Mouse (Mus musculus) hindbrain, embryonic 14.5 days (tissue): ENCODE measurements around the gene Emd. TPM values are rescaled to one million over a fixed set of nuclear protein-coding genes. Genes with fewer than 3 reads are reported as not detected.

Experiments
- ATAC-seq: fragments of 200-750 bp; cut with Nextera tagmentation; 2 replicates; pipeline ENCODE4 v1.8.0; 2017; ENCODE audit warnings: moderate number of reproducible peaks, mild to moderate bottlenecking, moderate TSS enrichment, moderate library complexity; ENCODE audit not compliant: low FRiP score
- DNase-seq: peaks from one replicate; pipeline ENCODE4 v3.0.0-alpha.2; 2015; ENCODE audit warnings: low spot score
- H3K27ac ChIP-seq: fragments of 300-500 bp; sonication (generic); 2 replicates; pipeline ENCODE4 v1.5.1; 2014; ENCODE audit warnings: mild to moderate bottlenecking, moderate library complexity
- H3K27me3 ChIP-seq: fragments of 300-500 bp; sonication (generic); 2 replicates; pipeline ENCODE4 v1.6.1; 2014; ENCODE audit warnings: mild to moderate bottlenecking, low read length, mixed read lengths; ENCODE audit not compliant: control insufficient read depth, insufficient read depth
- H3K36me3 ChIP-seq: fragments of 300-500 bp; sonication (generic); replicated peaks from 2 replicates; pipeline ENCODE4 v1.6.1; 2014; ENCODE audit not compliant: control insufficient read depth, insufficient read depth
- H3K4me1 ChIP-seq: fragments of 300-500 bp; sonication (generic); replicated peaks from 2 replicates; pipeline ENCODE4 v1.6.1; 2014; ENCODE audit warnings: antibody characterized with exemption, low read length, mixed read lengths; ENCODE audit not compliant: control insufficient read depth, insufficient read depth
- H3K4me2 ChIP-seq: fragments of 300-500 bp; sonication (generic); replicated peaks from 2 replicates; pipeline ENCODE4 v1.6.1; 2014; ENCODE audit warnings: mild to moderate bottlenecking, moderate library complexity
- H3K4me3 ChIP-seq: fragments of 300-500 bp; sonication (generic); replicated peaks from 2 replicates; pipeline ENCODE4 v1.5.1; 2014; ENCODE audit warnings: mild to moderate bottlenecking, low read length
- H3K9ac ChIP-seq: fragments of 300-500 bp; sonication (generic); 2 replicates; pipeline ENCODE4 v1.6.1; 2014
- H3K9me3 ChIP-seq: fragments of 300-500 bp; sonication (generic); 2 replicates; pipeline ENCODE4 v1.6.1; 2016; ENCODE audit warnings: low read length; ENCODE audit not compliant: control insufficient read depth
- WGBS: fragments of 180-500 bp; shearing (Covaris S2); extraction: QIAGEN DNeasy Blood & Tissue Kit; methylation state at CpG from one replicate; pipeline ENCODE4 v1.1.7; 2014; 5-methylcytosine and 5-hydroxymethylcytosine counted together
- polyA plus RNA-seq: library from polyadenylated mRNA; unstranded; fragments of >200 nt; fragmentation: Nextera tagmentation; extraction: Ambion mirVana; gene quantifications from 2 replicates; pipeline ENCODE4 v1.2.1, GENCODE M21; 2014

Emd gene
- polyA plus RNA-seq, 1 experiment from 2014 or later: 17.0 TPM

DNA sequence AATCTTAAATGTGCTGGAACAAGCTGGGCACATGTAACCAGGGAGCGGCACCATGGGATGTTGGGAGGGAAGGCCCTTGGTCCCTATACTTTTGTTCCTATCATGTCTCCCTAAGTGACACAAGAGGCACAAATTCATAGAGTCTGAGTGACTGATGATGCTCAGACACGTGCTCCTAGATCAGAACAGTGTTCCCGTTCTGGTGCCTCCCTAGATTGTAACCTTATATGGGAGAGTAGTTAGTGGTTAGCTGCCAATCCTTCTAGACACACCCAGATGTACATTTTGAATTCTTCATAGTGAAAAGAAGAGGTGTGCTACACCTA, 15.2 kb downstream of the Emd start:
- H3K4me2 ChIP-seq: peak overlapping the region; percentile 55
- no peak for DNase-seq
- 33% methylated on average over 3 of the region's 3 CpGs for WGBS

DNA sequence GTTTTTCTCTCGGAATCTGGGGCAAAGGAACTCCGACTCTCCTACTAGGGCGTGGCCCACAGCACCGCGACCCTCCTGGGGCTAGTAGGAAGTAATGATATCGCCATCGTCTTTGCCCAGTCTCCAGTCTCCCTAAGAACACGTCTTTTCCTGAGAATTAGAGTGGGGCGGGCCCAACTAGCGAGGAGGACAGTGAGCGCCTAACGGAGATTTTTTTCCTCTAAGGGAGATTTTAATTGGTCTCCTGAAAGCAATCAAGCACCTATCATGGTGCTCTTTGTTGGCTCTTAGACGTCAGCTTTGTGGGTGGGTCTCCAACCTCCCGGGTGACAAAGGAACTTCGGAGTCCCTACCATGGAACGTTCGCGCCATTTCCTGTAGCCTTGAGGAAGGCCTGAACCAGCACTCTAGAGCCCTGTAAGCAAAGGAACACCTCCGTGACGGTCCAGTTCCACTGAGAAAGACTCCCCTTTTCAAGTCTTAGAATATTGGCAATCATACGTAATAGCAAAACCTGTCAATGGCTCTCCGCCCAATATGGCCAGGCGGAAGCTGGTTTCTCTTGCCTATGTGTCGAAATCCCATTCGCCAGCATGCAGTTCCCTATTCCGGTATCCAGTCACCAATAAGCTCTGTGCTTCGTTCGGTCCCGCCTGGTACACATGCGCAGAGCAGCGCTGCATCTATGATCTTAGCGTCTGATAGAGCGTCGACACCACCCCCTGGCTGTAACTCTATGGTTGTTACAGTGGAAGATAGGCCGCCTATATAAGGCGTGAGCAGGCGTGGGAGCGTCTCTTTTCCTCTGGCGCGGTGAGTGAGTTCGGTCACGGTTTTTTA, 15.8 kb downstream of the Emd start, which contains the start of gene Rpl10:
Gene Rpl10, plus strand, starts transcription at position 751 of the 840 bp plus-strand sequence.
- Histone ChIP-seq H3K27me3 (no peaks in the 10 kb centered on the region), H3K9ac (peak within 1 kb of the TSS; percentile 75), H3K4me1 (no peaks in the 10 kb centered on the region; the same call in 1 of the 2 replicates), H3K36me3 (peaks cover 16% of the 10 kb centered on the region), H3K4me2 (peak within 1 kb of the TSS; percentile 67), H3K4me3 (peak within 1 kb of the TSS; percentile 58), H3K9me3 (no peaks in the 10 kb centered on the region), H3K27ac (peak within 1 kb of the TSS; percentile 96)
- DNase-seq: peak; percentile 90
- WGBS: 17% methylated on average over 42 of the region's 42 CpGs
- peak; percentile 95 for ATAC-seq

More for the DNA sequence above, 15.2 kb downstream of the Emd start:
- Histone ChIP-seq H3K4me1 (no peaks in the 10 kb centered on the region; the same call in 1 of the 2 replicates), H3K9ac (peak overlapping the region; percentile 59), H3K36me3 (peaks cover 16% of the 10 kb centered on the region), H3K9me3 (no peaks in the 10 kb centered on the region), H3K27me3 (no peaks in the 10 kb centered on the region), H3K4me3 (peak overlapping the region; percentile 58), H3K27ac (peak overlapping the region; percentile 96)
- ATAC-seq: peak; percentile 17; the same call in 1 of the 2 replicates

DNA sequence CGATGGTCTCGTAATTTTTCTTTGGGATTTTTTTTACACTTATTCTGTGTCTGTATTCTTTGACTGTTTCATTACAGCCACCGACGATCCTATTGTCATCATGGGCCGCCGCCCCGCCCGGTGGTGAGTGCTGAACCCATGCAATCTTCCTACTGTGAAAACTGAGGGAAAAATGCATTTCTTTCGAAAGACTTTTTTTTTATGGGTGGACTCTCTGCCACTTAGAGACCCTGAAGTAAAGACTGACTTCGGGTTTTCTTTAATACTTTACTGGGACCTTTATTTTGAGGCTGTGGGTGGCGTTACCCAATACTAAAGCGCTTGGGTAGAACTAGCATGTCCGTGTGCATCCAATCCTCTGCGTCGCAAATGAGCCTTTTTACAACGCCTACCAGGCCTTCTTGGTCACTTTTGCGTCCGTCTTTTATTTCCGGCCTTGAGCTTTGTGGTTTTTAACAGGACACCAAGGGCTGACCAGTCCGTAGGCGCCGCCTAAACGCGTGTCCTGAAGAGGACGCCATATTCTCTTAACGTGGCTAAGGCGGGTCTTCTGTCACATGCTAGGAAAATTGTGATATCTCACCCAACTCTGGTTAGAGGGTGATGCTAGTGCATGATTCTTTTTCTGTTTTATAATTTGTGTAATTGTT, 16.5 kb downstream of the Emd start:
- Histone ChIP-seq H3K36me3 (peaks cover 16% of the 10 kb centered on the region), H3K4me3 (peak overlapping the region; percentile 58), H3K4me1 (no peaks in the 10 kb centered on the region; the same call in 1 of the 2 replicates), H3K27ac (peak overlapping the region; percentile 56), H3K4me2 (peak overlapping the region; percentile 67), H3K9me3 (no peaks in the 10 kb centered on the region), H3K9ac (peak overlapping the region; percentile 75), H3K27me3 (no peaks in the 10 kb centered on the region)
- no peak for DNase-seq
- 18% methylated on average over 27 of the region's 27 CpGs for WGBS
- no peak for ATAC-seq

DNA sequence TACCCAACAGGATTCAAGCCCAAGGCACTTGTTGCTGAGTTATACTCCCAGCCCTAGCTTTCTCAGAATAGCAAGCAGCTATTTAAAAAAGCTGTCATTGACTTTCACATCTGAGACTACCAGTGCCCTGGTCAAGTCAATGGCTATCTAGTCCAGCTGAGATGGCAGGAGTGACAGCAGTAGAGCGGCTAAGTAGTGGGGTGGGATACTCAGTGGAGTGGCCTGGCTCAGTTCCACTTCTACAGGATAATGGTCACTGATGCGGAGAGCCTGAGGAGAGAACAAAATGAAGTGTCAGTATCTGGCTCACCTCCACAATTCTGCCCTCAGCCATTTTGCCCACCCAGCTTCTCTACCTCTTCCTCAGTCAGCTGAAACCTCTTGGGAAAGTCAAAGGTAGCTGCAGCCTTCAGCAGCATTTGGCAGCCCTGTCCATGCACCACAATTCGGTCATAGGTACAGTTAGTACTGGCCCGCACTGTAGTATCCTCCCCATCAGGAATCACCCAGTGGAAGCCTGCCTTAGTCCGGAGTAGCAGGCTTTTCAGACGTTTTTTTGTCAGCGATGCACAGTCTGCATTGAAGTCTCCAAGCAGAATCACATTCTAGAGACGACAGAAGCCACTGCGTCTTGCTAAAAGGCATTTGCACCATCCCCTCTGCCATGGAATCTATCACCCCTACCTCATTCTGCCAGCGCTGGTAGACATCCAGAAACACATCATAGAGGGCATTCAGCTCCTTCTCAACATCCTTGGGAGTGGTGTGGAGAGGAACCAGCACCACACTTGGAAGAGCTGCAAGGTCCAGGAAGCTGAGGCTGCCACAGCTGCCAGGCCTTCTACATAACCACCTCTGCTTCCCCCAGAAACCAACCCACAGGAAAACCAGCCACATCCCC, 19.2 kb downstream of the Emd start:
- no peak overlapping the region for H3K4me2 ChIP-seq
- peaks cover 16% of the 10 kb centered on the region for H3K36me3 ChIP-seq
- no peaks in the 10 kb centered on the region for H3K9me3 ChIP-seq
- no peak overlapping the region for H3K4me3 ChIP-seq
- H3K4me1 ChIP-seq: no peaks in the 10 kb centered on the region; the same call in 1 of the 2 replicates
- no peak overlapping the region for H3K27ac ChIP-seq
- WGBS: 32% methylated on average over 10 of the region's 10 CpGs
- no peaks in the 10 kb centered on the region for H3K27me3 ChIP-seq
- ATAC-seq: no peak
- H3K9ac ChIP-seq: no peak overlapping the region
- DNase-seq: no peak

DNA sequence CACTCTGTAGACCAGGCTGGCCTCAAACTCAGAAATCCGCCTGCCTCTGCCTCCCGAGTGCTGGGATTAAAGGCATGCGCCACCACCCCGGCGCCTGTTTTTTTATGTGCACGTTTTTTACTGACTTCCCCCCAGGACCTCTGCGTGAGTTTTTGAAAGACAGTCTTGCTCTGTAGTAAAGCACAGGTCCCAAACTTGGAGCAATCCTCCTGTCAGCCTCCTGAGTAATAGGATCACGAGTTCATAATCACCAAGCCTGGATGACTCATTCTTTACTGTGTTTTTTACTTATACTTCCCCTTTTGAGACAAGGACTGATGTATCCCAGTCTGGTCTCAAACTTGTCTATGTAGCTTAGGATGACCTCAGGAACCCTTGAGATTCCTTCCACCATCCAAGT, 23.4 kb downstream of the Emd start:
- DNase-seq: no peak
- H3K4me1 ChIP-seq: no peaks in the 10 kb centered on the region; the same call in 1 of the 2 replicates
- no peaks in the 10 kb centered on the region for H3K27me3 ChIP-seq
- WGBS: 78% methylated on average over 8 of the region's 8 CpGs
- H3K27ac ChIP-seq: no peak overlapping the region
- H3K4me3 ChIP-seq: no peak overlapping the region
- no peak overlapping the region for H3K4me2 ChIP-seq
- no peak for ATAC-seq
- no peaks in the 10 kb centered on the region for H3K9me3 ChIP-seq
- no peak overlapping the region for H3K9ac ChIP-seq
- peaks cover 5% of the 10 kb centered on the region for H3K36me3 ChIP-seq

DNA sequence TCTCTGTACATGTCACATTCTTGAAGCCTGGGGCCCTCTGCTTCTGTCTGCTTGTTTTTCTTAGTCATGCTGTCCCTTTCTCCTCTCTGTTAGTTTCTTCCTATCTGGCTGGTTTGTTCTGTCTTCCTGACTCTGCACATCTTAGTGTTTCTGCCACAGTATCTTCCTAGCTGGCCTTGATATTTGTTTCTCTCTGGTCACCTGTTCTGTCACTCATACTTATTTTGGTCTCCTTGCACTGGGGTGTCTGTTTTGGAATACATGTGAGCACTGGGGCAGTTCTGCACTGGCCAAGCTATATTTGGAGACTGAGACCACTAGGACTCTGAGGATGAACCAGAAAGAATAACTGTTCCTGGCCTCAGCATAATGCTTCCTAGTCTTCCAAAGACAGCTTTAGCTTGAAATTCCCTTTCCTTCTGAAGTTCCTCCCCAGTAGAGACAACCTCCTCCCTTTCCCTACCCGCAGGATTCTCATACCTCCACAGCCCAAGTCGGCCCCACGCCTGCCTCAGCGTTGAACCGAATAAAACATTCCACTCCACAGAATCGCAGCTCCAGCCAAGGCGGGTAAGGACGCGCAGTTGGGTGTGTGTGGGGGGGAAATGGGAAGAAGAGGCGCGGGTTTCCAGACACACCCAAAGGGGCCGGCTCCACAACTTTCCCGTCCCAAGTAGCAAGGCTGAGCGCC, 26.7 kb downstream of the Emd start:
- H3K4me3 ChIP-seq: peak overlapping the region; percentile 59
- H3K36me3 ChIP-seq: no peaks in the 10 kb centered on the region
- no peak overlapping the region for H3K27ac ChIP-seq
- WGBS: 10% methylated on average over 14 of the region's 14 CpGs
- H3K27me3 ChIP-seq: no peaks in the 10 kb centered on the region
- peaks cover 6% of the 10 kb centered on the region; the same call in 1 of the 2 replicates for H3K4me1 ChIP-seq
- ATAC-seq (no peak), DNase-seq (no peak)
- H3K9me3 ChIP-seq: no peaks in the 10 kb centered on the region
- peak overlapping the region; percentile 65 for H3K4me2 ChIP-seq
- H3K9ac ChIP-seq: peak overlapping the region; percentile 76

DNA sequence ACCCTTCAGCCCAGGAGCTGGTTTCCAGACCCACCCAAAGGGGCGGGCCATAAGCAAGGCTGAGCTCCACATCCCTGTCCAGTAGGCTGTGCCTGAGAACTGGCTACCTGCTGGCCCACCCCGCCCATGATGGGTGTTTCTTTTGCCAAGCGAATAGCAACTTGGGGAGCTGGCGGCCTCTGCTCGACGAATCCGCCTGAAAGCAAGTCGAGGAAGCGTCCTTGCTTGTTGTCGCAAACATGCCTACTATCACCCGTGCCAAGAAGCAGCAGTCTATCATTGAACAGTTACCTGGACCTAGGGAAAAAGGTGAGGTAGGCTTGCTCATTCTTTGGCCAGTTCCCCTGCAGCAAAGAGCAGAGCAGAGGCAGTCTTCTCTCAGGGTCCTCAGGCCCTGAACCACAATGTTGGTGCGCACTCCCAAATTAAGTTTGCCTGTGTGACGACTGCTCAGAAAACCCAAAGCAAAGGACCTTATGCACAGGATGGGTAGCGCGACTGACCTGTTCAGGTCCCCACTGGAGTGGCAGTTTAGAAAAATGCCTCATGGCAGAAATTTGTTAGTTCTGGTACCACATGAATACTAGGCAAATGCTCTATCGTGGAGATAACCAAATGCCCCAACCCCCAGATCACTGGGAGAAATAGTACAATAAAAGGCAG, 27.4 kb downstream of the Emd start, which contains the start of the genes Taz and Dnase1l1:
Gene Taz, plus strand, starts transcription at position 181 of the 663 bp plus-strand sequence.
Gene Dnase1l1, minus strand, starts transcription at position 606 of the 663 bp plus-strand sequence.
- Histone ChIP-seq H3K9me3 (no peaks in the 10 kb centered on the region), H3K9ac (peak within 1 kb of the TSS; percentile 76), H3K27me3 (no peaks in the 10 kb centered on the region), H3K4me2 (peak within 1 kb of the TSS; percentile 65), H3K4me1 (peaks cover 6% of the 10 kb centered on the region; the same call in 1 of the 2 replicates), H3K27ac (peak within 1 kb of the TSS; percentile 86), H3K4me3 (peak within 1 kb of the TSS; percentile 59), H3K36me3 (no peaks in the 10 kb centered on the region)
- DNase-seq (no peak), ATAC-seq (peak; percentile 63)
- WGBS: 29% methylated on average over 16 of the region's 16 CpGs
